Mouse (Mus musculus) skeletal muscle tissue, postnatal 0 days (tissue): Measurements from ENCODE around the gene Rrm2. TPM values are rescaled to one million over a fixed set of nuclear protein-coding genes. Genes with fewer than 3 reads are reported as not detected.

ENCODE experiments used
- polyA plus RNA-seq: library from polyadenylated mRNA; unstranded; fragments of >200 nt; fragmentation: Nextera tagmentation; extraction: Ambion mirVana; gene quantifications from 2 replicates; pipeline ENCODE4 v1.2.1, GENCODE M21; 2015

Gene Rrm2
- 25.7 and 35.9 TPM in 2 replicates for polyA plus RNA-seq

GRCm38 (mm10) chr12:24707954-24708823 is at the start of gene Rrm2:
Gene Rrm2, plus strand, starts transcription at chr12:24708241.

GRCm38 (mm10) chr12:24681286-24682023 is 26.6 kb upstream of the Rrm2 start, which contains the start of gene Cys1:
Gene Cys1, minus strand, starts transcription at chr12:24681813.

Other genes starting within 250 kb of the Rrm2 start
- 10.7 and 11.9 TPM in 2 replicates for gene Taf1b, start 209.9 kb upstream of the Rrm2 start, polyA plus RNA-seq
- 0.29 and 1.1 TPM in 2 replicates for gene Grhl1, start 136.0 kb upstream of the Rrm2 start, polyA plus RNA-seq
- 13.3 and 15.9 TPM in 2 replicates for gene Klf11, start 57.0 kb upstream of the Rrm2 start, polyA plus RNA-seq
- gene Cys1, start 26.4 kb upstream of the Rrm2 start, polyA plus RNA-seq, result 4.0 and 4.8 TPM in 2 replicates
- gene Mboat2, start 122.6 kb downstream of the Rrm2 start, polyA plus RNA-seq, result 20.7 and 22.5 TPM in 2 replicates